Mouse (Mus musculus): Measurements from ENCODE around the gene Kif14. TPM values are rescaled to one million over a fixed set of nuclear protein-coding genes. Genes with fewer than 3 reads are reported as not detected.
"Not testable (repeated sequence)": the region's sequence is repeated elsewhere in the genome, so short reads cannot be mapped to it uniquely, and the experiment has no call there.

Kif14 gene
- polyA plus RNA-seq, 1 experiment from 2014 or later, result 0.79 TPM

DNA sequence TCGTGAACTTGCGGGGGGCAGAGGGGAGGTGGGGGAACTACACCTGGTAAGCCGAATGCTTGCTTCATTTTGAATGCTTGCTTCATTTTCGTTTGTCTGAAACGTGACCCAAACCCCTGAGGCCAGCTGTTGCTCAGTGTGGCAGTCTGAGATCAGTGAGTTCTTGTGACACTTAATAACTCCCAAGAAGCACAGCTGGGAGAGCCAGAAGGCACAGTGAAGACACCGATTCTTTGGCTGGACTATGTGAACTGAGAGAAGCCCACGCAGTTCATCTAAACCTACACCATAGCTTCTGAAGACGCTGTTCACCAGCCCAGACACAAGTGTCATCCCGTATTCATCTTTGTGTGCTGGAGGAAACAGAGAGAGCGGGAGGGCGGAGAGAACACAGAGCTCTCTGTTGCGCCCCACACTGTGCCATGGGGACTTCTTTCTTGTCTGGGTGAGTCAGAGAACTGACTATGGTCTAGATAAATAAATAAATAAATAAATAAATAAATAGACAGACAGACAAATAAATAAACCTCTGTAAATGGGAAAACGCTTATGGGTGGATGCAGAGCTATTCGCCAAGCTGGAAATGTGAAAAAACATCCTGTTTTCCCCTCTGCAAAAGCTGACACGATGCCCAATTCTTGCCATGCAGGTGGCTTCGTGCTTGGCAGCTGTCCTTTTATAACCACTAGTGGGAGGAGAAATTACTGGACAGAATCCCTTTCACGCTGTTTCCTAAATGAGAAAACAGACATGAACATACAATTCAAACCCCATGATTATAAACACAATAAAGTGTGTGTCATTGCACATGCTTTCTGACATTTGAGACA lies 10.2 kb upstream of the Kif14 start:
- Histone ChIP-seq H3K27ac (no peak overlapping the region), H3K36me3 (ENCODE audit: inconsistent target) (no peaks in the 10 kb centered on the region), H3K4me3 (ENCODE audit: inconsistent target) (no peak overlapping the region), H3K79me2 (ENCODE audit: inconsistent target) (no peaks in the 10 kb centered on the region)
- 90% methylated on average over 17 of the region's 17 CpGs for WGBS (ENCODE audit: missing documents)

DNA sequence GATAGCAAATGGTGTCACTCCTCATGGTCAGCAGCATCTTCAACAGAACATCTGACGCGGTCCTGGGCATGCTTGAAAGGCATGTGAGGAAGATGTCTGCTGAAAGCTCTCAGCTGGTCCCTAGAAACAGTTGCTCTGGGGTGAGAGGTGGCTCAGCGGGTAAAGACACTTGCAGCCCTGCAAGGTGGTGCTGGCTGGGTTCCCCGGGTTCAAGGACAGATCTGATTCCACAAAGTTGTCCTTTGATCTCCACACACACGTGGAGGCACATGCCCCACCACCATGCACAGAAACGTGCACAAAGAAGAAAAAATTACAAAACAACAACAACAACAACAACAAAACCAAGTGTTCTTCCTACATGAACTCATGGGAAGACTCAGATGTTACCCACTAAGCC lies 9.4 kb upstream of the Kif14 start:
- no peaks in the 10 kb centered on the region for H3K79me2 ChIP-seq (ENCODE audit: inconsistent target)
- 89% methylated on average over 6 of the region's 6 CpGs for WGBS (ENCODE audit: missing documents)
- no peak overlapping the region for H3K4me3 ChIP-seq (ENCODE audit: inconsistent target)

DNA sequence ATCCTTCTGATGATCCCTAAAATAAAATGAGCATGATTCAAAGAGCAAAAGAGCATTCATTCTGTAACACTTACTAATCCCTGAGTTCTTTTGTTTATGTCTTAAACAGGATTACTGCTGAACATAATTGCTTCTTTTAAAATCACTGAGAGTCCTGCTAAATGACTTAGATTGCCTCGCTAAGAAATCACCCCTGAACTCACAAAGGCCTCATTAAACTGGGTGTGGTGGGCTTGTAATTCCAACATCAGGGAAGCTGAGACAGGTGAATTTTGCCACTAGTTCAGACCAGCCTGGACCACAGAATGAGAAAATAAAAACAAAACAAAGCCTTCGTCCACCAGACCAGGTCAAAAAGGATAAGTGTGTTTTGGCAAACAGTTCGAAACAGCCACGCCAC lies 8.7 kb upstream of the Kif14 start:
- WGBS (ENCODE audit: missing documents), result 87% methylated on average over 4 of the region's 4 CpGs
- no peaks in the 10 kb centered on the region for H3K36me3 ChIP-seq (ENCODE audit: inconsistent target)
- no peak overlapping the region for H3K4me3 ChIP-seq (ENCODE audit: inconsistent target)
- no peak overlapping the region for H3K27ac ChIP-seq
- no peaks in the 10 kb centered on the region for H3K79me2 ChIP-seq (ENCODE audit: inconsistent target)

More for the DNA sequence above, 9.4 kb upstream of the Kif14 start:
- Histone ChIP-seq H3K36me3 (ENCODE audit: inconsistent target) (no peaks in the 10 kb centered on the region), H3K27ac (no peak overlapping the region)

DNA sequence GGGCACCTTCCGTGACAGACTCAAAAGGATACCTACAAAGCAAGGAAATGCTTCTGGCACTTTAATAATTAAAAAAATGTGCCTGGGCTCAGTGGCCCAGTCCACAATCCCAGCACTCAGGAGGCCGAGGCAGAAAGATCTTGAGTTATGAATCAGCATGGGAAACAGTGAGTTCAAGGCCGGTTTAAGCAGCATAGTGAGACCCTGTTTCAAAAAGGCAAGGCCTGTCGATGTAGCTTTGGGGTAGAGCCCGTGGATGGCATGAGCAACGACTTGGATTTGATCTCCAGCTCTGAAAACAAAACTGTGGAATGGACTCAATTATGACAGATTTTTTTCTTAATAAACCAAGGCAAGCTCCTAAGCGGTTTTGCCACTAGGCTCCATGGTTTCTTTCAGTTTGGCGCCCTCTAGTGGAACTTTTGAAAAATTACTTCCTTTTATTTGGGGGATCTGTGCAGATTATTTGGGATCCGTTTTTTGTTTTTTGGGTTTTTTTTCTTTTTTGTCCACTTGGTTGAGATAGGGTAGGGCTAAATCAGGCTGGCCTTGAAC lies 7.4 kb upstream of the Kif14 start:
- Histone ChIP-seq H3K27ac (no peak overlapping the region), H3K4me3 (ENCODE audit: inconsistent target) (no peak overlapping the region), H3K36me3 (ENCODE audit: inconsistent target) (no peaks in the 10 kb centered on the region), H3K79me2 (ENCODE audit: inconsistent target) (no peaks in the 10 kb centered on the region)
- WGBS (ENCODE audit: missing documents), result 38% methylated on average over 9 of the region's 9 CpGs

DNA sequence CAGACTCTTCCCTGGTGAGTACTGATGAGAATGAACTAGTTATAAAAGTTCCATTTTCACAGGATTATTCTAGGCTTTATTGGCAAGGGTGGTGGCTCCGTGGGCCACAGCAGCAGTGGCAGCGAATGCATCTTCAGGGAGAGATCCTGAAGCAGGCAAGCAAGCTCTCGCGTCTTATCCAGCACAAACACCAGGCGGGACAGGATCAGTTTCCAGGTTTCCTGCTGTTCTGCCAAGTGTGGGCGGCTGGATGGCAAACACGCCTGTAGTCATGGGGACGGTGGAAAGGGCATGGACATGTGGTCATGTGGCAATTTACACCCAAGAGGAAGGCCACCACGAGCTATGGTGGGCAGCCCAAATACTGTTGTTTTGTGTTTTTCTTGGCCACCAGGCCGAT lies 3.7 kb upstream of the Kif14 start:
- Histone ChIP-seq H3K27ac (no peak overlapping the region), H3K79me2 (ENCODE audit: inconsistent target) (peaks cover 10% of the 10 kb centered on the region; the same call in 1 of the 2 replicates), H3K4me3 (ENCODE audit: inconsistent target) (no peak overlapping the region), H3K36me3 (ENCODE audit: inconsistent target) (no peaks in the 10 kb centered on the region)
- WGBS (ENCODE audit: missing documents), result 83% methylated on average over 10 of the region's 10 CpGs

DNA sequence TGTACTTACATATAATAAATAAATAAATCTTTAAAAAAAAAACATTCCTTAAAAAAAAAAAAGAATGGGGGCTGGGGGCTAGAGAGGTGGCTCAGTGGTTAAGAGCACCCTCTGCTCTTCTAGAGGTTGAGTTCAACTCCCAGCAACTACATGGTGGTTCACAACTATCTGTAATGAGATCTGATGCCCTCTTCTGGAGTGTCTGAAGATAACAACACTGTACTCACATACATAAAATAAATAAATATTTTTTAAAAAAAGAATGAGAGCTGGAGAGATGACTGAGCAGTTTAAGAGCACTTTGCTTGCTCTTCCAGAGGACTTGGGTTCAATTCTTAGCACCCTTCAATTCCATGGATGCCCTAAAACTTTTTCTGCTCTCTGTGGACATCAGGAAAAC lies 975 bp upstream of the Kif14 start:
- no peak overlapping the region for H3K4me3 ChIP-seq (ENCODE audit: inconsistent target)
- no peak overlapping the region for H3K27ac ChIP-seq
- peaks cover 19% of the 10 kb centered on the region; the same call in 1 of the 2 replicates for H3K79me2 ChIP-seq (ENCODE audit: inconsistent target)
- H3K36me3 ChIP-seq (ENCODE audit: inconsistent target), result no peaks in the 10 kb centered on the region

DNA sequence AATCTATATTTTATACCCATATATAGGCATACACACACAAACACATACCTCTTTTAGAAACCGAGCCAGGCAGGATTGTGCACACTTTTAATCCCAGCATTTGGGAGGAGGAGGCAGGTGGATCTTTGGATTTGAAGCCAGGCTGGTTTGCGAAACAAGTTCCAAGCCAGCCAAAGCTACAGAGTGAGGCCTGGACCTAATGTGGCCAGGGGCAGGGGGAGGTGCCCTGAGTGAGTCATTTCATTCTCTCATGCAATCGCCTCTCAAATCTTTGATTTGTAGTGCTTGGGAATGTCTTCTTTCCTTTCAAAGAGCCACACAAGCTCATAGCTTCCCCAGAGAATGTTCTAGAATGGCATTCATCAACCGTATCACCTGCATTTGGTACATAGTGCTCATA lies 3.3 kb downstream of the Kif14 start:
- WGBS (ENCODE audit: missing documents), result 93% methylated on average over 4 of the region's 4 CpGs
- Histone ChIP-seq H3K27ac (no peak overlapping the region), H3K36me3 (ENCODE audit: inconsistent target) (no peaks in the 10 kb centered on the region), H3K4me3 (ENCODE audit: inconsistent target) (no peak overlapping the region), H3K79me2 (ENCODE audit: inconsistent target) (peaks cover 19% of the 10 kb centered on the region; the same call in 1 of the 2 replicates)

DNA sequence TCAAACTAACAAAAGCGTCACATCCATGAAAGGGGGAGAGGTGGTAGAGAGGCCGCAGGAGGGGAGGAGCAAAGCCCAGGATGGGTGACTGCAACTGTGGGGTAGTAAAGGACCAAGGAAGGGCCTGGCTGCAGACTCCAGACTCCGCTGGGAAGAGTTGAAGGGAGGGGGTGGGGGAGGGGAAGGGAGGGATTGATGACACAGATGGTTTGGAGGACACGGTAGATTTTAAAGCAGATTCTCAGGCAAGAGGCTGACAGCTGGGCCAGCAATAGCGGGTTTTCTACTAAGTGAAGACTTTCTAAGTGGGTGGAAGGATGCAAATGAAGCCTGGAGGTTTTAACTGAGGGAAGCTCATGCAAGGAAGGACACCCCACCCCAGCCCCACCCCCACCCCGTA lies 4.3 kb downstream of the Kif14 start:
- Histone ChIP-seq H3K36me3 (ENCODE audit: inconsistent target) (no peaks in the 10 kb centered on the region), H3K79me2 (ENCODE audit: inconsistent target) (peaks cover 19% of the 10 kb centered on the region; the same call in 1 of the 2 replicates), H3K27ac (no peak overlapping the region), H3K4me3 (ENCODE audit: inconsistent target) (no peak overlapping the region)
- WGBS (ENCODE audit: missing documents), result 85% methylated on average over 4 of the region's 6 CpGs

DNA sequence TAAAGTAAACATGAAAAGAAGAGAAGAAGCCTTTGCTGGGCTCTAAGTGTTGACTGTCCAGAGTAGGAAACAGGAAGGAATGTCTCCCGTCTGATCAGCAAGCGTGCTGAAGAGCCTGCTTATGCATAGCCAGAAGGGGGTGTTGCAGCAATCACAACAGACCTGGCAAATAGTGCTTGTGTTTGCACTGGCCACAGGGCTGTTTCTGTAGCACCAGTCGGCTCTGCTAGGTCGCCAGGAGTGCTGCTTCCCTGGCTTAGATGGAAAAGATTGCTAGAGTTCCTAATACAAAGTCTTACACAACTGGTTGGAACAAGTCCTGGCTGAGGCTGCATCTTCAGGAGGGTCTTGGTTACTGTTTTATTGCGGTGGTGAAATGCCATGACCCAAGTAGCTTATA lies 25.5 kb downstream of the Kif14 start:
- Histone ChIP-seq H3K4me3 (ENCODE audit: inconsistent target) (no peak overlapping the region), H3K27ac (no peak overlapping the region), H3K36me3 (ENCODE audit: inconsistent target) (no peaks in the 10 kb centered on the region), H3K79me2 (ENCODE audit: inconsistent target) (no peaks in the 10 kb centered on the region)
- 94% methylated on average over 5 of the region's 5 CpGs for WGBS (ENCODE audit: missing documents)

DNA sequence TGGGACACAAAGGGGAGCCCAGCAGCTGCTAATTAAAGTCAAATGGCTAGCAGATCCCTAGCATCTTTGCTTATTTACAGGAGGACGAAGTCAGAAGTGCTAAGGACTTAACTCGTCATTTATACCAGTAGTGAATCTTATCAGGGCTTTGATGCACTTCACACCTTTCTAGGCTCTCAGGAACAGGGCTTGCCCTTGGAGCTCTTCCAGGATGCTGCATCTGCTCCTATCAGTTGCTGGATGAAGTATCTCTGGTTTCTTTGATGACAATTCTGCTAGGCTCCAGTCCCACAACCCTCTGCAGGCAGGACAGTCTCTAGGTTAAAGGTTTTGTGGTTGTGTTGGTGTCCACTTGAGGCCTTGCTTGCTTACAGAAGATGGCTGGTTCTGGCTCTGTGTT lies 26.1 kb downstream of the Kif14 start:
- no peak overlapping the region for H3K4me3 ChIP-seq (ENCODE audit: inconsistent target)
- no peak overlapping the region for H3K27ac ChIP-seq
- H3K36me3 ChIP-seq (ENCODE audit: inconsistent target), result no peaks in the 10 kb centered on the region
- no peaks in the 10 kb centered on the region for H3K79me2 ChIP-seq (ENCODE audit: inconsistent target)
- WGBS (ENCODE audit: missing documents), result 87% methylated on average over 2 of the region's 2 CpGs

DNA sequence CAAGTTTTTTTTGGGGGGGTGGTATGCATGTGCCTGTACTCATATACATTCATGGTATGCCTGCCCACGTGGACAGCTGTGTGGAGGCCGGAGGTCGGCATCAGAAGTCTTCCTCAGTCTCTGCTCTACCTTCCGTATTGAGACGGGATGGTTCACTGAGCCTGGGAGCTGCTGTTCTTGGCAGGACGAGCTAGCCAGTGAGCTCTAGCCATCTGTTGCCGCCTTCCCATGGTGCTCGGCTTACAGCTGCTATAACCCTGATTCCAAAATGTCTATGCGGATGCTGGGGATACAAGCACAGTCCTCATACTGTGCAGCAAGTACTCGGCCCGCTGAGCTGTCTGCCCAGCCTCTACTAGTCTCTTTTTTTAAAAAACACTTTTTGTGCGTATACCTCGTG lies 33.2 kb downstream of the Kif14 start:
- Histone ChIP-seq H3K4me3 (ENCODE audit: inconsistent target) (no peak overlapping the region), H3K27ac (no peak overlapping the region), H3K79me2 (ENCODE audit: inconsistent target) (no peaks in the 10 kb centered on the region), H3K36me3 (ENCODE audit: inconsistent target) (0 out of 2 replicates have a peak, but pooled peaks cover 3% of the 10 kb centered on the region)
- WGBS (ENCODE audit: missing documents), result 93% methylated on average over 13 of the region's 13 CpGs

DNA sequence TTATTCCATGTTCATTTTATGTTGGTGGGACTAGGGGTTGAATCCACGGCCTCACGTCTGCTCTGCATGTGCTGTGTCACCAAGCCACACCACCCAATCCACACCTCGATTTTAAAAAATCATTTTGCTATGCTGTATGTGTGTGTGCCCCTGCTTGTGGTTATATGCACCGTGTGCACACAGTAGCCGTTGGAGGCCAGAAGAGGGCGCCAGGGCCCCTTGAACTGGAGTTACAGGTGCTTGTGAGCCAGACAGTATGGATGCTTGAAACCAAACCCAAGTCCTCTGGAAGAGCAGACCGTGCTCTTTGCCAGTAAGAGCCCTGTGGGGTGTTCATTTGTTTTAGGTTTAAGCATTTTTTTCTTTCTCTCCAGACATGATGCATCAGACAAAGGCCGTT lies 36.8 kb downstream of the Kif14 start:
- Histone ChIP-seq H3K4me3 (ENCODE audit: inconsistent target) (no peak overlapping the region), H3K79me2 (ENCODE audit: inconsistent target) (no peaks in the 10 kb centered on the region), H3K27ac (no peak overlapping the region), H3K36me3 (ENCODE audit: inconsistent target) (0 out of 2 replicates have a peak, but pooled peaks cover 3% of the 10 kb centered on the region)
- 93% methylated on average over 8 of the region's 8 CpGs for WGBS (ENCODE audit: missing documents)

DNA sequence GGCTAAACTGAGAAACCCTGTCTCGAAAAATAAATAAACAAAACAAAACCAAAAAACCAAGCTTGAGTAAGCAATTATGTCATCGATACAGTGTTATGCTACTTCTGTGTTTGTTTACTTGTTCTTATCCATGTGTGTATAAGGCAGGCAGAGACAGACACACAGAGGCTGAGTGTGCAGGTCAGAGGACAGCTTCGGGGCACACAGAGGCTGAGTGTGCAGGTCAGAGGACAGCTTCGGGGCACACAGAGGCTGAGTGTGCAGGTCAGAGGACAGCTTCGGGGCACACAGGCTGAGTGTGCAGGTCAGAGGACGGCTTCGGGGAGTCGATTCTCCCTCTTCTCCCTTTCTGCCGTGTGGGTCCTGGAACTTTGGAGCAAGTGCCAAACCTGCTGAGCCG lies 40.1 kb downstream of the Kif14 start:
- H3K27ac ChIP-seq; H3K36me3 ChIP-seq (ENCODE audit: inconsistent target); H3K79me2 ChIP-seq (ENCODE audit: inconsistent target); H3K4me3 ChIP-seq (ENCODE audit: inconsistent target): not testable (repeated sequence)
- WGBS (ENCODE audit: missing documents), result 93% methylated on average over 8 of the region's 10 CpGs

DNA sequence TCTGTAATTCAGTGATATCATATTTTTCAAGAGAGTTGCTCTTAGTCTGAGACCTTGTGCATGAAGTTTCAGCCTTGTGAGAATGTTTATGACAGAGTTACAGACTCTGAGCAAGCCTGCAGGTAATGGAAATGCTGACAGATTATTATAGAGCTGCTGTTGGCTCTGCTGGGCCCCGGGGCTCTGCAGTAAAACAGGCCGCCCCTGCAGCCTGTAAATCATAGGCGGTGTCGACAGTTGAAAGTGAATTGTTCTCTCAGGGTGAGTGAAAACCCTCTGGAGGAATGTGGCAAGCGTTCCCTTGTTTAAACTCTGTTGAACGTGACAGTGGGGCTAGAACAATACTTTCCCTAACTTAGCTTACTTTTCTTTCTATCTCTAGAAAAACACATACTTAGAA lies 46.2 kb downstream of the Kif14 start:
- Histone ChIP-seq H3K27ac (no peak overlapping the region), H3K79me2 (ENCODE audit: inconsistent target) (no peaks in the 10 kb centered on the region), H3K4me3 (ENCODE audit: inconsistent target) (no peak overlapping the region), H3K36me3 (ENCODE audit: inconsistent target) (no peaks in the 10 kb centered on the region)
- WGBS (ENCODE audit: missing documents), result 64% methylated on average over 6 of the region's 6 CpGs

DNA sequence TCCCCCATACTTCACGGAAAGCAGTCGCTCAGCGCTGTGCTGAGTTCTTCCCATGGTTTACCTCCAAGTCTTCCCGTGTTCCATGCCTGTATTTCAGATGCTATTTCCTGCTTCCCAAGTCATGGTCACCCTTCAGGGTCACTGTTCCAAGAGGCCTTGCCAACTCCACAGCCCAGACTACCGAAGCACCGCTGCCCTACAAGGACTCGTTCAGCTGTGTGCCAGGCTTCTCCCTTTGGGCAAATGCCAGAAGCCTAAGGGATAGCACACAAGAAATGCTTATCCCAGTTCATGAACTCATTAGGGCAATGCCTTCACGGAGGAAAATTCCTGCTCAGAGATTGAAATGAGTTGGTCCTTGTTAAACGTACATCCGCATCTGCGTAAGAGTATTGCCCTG lies 47.0 kb downstream of the Kif14 start:
- H3K4me3 ChIP-seq (ENCODE audit: inconsistent target), result no peak overlapping the region
- H3K79me2 ChIP-seq (ENCODE audit: inconsistent target), result no peaks in the 10 kb centered on the region
- WGBS (ENCODE audit: missing documents), result 97% methylated on average over 11 of the region's 11 CpGs
- no peaks in the 10 kb centered on the region for H3K36me3 ChIP-seq (ENCODE audit: inconsistent target)
- H3K27ac ChIP-seq, result no peak overlapping the region
